Mouse (Mus musculus) ovary, adult 18-20 months (tissue): ENCODE data around the gene Rab13.

Experiments
- DNase-seq: peaks from one replicate; pipeline ENCODE4 v3.0.0; 2022; ENCODE audit warnings: low spot score, mixed read lengths

Gene Rab13

DNA sequence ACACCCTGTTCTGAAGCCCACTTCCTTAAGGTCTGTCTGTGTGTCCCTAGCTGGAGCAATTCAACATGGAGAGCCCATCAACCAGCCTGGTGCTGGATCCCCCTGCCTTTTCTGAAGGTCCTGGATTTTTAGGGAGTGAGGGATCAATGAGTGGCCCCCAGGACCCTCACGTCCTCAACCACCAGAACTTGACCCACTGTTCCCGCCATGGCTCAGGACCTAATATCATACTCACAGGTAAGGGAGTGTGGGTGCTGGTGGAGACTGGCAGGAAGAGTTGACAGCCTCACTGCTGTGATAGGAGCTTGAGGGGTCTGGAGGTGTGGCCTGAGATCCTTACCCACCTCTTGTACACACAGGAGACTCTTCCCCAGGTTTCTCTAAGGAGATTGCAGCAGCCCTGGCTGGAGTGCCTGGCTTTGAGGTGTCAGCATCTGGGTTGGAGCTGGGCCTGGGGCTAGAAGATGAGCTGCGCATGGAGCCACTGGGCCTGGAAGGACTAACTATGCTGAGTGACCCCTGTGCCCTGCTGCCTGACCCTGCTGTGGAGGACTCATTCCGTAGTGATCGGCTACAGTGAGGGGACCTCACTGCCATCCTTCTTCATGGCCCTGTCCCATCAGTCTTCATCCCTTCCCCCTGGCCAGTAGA, 49.8 kb downstream of the Rab13 start:
- DNase-seq, result no peak

DNA sequence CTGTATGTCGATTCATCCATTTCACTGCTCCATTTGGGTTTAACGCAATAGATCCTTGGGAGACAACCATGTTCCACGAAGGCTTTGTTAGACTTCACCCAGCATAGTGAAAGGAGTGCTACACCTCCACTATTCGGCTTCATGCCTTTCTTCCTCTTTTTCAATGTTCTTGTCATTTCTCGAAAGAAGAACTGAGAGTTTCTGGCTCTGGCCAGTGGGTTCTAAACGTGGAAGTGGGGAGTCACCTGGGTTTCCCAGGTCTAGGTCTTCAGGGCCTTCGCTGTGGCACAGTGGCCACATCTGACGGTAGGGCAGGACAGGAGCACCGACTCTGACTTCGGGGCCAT, 51.2 kb downstream of the Rab13 start:
- no peak for DNase-seq

DNA sequence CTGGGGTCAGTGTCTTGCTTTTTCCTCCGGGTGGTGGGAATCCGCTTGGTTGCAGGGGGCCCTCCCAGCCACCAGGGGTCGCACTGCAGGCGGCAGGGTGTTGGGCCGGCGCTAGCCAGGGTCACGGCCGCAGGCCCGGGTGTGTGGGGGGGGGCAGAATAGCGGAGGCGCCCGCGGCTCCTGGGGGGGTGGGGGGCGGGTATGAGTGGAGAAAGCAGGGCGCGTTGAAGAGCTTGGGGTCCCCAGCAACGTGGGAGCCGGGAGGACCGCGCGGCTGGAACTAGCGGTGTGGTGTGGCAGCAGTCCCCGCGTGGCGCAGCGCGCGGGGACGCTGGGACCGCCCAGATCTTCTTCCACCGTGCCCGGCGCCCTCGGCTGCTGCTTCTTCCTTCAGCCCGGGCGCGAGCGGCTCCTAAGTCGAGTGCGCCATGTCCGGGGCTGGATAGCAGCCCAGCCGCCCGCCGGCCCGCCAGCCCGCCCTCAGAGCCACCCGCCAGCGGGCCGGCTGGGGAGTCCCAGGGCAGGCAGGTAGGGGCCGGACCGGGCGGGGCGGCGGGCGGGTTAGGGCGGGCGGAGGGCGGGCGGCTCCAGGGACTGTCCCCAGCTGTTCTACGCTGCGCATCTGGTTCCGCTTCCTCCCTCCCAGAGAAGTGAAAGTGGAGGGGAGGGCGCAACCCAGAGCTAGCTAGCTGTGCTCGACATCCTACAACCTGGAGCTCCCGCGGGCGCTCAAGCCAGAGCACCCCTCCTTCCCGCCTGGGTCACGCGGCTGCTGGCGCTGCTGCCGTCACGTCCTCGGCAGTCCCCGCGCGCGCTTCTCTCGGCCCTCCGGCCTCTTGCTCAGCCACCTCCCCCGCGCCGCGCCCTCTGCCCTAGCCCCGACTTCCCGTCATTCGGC, 51.8 kb downstream of the Rab13 start, which contains the start of gene Dennd4b:
TSS of gene Dennd4b (plus strand) at position 152 of the 898 bp plus-strand sequence.
- DNase-seq, result peak; percentile 78

DNA sequence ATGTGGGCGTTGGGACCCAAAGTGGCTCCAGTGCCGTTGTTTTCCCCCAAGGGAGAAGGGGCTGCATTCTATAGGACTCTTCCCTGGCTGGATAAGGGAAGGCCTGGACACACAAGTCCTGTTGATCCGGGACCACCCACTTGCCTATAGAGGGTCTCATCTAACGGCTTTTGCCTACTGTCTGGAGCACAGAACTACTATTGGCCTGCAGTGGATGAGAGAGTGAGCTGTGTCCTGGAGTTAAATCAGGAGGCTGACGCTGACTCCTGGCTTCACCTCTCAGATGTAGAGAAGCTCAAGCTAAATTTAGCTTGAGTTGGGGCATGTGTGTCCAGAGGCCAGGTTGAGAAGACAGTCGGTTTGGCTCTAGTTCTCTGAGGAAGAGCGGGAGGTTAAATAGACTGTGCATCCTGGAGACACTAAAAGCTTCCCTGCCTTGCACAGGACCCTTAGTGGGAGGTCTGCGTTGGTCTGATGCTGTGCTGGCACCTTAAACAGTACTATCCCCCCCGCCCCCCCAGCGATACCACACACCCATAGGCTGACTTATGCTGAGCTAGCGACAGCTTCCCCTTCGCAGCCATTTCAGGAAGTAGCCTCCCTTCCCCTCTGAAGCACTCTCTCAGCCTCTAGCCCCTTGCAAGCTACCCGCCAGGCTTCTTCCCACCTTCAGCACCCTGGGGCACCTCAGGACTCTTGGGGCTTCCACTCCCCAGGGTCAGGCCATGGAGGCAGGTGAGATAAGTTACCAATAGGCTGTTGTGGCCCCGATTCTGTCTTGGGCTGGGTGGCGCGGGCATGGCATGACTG, 52.6 kb downstream of the Rab13 start:
- DNase-seq, result no peak

DNA sequence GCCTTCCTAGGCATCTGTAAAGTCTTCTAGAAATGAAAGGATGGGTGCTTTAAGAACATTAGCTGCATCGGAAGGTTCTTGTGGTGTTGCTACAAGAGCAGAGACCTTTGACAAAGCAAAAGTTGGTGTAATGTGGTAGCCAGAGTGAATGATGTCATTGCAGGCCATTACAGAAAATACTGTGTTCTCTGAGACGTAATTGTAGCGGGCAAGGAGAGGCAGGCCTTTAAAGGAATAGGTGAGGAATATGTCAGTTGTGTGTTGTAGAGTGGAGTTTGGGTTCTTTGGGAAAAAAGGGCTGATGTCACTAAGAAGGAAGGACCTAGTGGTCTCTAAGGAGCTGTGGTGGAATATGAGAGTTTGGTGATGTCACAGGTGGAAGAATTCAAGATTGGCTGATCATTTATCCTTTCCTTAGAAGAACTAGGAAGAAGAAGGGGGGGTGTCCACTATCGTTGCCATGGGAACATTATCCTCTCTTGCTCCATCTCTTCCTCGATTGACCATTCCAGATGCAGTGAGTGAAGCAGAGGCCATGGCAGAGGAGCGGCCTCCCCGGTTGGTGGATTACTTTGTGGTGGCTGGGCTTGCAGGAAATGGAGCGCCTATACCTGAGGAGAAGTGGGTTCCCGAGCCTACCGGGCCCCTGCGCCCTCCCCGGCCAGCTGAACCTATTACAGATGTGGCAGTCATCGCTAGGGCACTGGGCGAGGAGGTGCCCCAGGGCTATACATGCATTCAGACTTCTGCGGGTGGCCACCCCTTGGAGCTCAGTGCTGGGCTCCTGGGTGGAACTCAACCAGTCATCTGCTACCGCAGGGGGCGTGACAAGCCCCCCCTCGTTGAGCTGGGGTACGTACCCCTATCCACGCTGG, 53.6 kb downstream of the Rab13 start:
- DNase-seq, result no peak

DNA sequence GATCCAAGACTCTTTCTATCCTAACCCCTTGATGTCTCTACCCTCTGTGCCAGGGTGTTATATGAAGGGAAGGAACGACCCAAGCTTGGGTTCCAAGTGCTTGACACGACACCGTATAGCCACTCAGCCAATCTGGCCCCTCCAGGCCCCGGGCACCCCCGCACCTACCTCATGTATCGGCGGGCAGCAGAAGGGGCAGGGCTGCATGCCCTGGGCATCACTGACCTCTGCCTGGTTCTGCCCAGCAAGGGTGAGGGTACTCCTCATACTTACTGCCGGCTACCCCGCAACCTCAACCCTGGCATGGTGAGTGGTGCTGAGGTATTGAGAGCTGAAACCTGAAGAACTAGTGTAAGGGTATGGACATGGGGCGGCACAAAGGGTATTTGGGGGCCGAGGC, 54.7 kb downstream of the Rab13 start:
- DNase-seq, result no peak

DNA sequence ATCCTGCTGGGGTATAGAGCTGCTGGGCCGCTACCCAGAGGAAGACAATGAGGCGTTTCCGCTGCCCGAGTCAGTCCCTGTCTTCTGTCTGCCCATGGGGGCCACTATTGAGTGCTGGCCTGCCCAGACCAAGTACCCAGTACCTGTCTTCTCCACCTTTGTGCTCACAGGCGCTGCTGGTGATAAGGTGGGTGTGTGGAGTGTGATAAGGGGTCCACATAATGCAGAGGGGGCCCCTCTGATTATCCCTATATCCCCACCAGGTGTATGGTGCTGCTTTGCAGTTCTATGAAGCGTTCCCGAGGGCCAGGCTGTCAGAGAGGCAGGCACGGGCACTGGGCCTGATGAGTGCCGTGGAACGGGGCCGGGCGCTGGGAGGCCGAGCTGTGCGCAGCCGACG, 55.5 kb downstream of the Rab13 start:
- no peak for DNase-seq

DNA sequence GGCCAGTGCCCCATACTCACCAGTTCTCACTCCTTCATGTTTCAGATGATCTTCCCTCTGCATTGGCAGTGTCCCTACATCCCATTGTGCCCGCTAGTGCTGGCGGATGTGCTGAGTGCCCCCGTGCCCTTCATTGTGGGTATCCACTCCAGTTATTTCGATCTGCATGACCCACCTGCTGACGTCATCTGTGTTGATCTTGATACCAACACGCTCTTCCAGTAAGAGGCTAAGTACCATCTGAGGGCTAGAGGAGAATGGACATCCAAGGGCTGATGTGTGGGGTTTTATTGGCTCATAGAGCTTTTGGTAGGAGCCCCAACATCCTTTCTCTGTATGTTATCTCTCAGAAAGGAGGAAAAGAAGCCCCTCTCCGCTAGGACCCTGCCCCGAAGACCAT, 57.3 kb downstream of the Rab13 start:
- DNase-seq, result no peak

DNA sequence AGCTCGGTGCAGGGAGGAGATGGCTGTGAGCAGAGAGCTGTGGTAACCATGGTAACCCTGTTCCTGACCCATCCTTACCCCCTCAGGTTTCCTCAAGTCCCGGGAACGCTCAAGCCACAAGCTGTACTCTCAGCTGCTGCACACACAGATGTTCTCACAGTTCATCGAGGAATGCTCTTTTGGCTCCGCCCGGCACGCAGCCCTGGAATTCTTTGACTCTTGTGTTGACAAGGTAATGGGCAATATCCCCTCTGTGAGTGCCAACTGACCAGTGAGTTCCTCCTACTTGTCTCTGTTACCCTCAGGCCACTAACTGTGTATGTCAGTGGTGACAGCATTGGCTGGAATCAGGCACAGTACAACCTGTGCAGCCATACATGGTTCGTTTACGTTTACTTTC, 58.7 kb downstream of the Rab13 start:
- DNase-seq, result no peak

DNA sequence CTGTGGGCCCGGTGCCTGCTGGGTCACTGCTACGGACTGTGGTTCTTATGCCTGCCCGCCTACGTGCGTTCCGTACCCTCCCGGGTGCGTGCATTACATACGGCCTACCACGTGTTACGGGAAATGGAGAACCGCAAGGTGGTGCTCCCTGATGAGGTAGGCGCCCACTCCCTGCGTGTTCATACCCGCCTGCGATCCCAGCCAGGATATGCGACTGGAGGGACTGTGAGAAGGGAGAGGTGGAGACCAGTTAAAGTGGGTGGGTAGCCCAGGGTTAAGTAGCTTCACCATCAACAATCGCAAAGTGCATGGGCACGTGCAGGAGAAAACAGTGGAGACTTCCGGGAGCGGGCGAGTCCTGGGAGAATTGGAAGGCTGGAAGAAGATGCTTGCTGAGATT, 60.4 kb downstream of the Rab13 start:
- DNase-seq, result no peak

DNA sequence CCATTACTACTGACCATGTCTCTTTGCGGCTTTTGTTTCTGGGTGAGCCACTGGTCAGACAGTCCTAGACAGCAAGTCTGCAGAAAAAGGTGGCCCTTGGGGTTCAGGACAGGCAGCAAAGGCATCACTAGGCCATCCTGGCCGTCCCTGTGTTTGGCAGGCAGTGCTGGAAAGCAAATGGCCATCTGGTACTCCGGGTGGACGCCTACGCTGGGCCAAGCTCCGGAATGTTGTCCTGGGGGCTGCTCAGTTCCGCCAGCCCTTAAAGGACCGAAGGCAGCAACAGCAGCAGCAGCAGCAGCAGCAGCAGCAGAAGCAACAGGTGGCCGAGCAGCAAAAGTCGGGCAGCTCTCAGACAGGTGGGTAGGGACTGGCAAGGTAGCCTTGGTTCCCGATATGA, 61.8 kb downstream of the Rab13 start:
- no peak for DNase-seq
